Mouse (Mus musculus) MEL (cell line): ENCODE measurements at regions not wholly inside any gene's neighbourhood (a gene's known extent, or its start where the extent isn't known, plus 50 kb on each side); places are given as distances from the start of the nearest gene placed in this dataset.

Experiments
- DNase-seq: peaks from one replicate; pipeline ENCODE4 v3.0.0; 2011; ENCODE audit warnings: low read depth, low spot score
- H3K27ac ChIP-seq: 2 replicates; pipeline ENCODE4 v1.5.1; 2012; ENCODE audit warnings: low read depth, mild to moderate bottlenecking, control low read depth, low read length, moderate library complexity; ENCODE audit not compliant: control insufficient read depth
- H3K27me3 ChIP-seq, 2 experiments: fragments of 150-350 bp in 1 of 2; sonication (generic) in 1 of 2; 2 replicates each; pipeline ENCODE4 v1.6.1; 2012; ENCODE audit warnings: low read length in 2 of 2, mild to moderate bottlenecking in 2 of 2, improper control_type of control experiment in 1 of 2, moderate library complexity in 1 of 2; ENCODE audit not compliant: insufficient read depth in 2 of 2, control insufficient read depth in 1 of 2
- H3K36me3 ChIP-seq, 2 experiments: 2 replicates each; pipeline ENCODE4 v1.6.1; 2012 to 2014; ENCODE audit warnings: low read length in 2 of 2, improper control_type of control experiment in 1 of 2, inconsistent platforms in 1 of 2, mild to moderate bottlenecking in 1 of 2; ENCODE audit not compliant: insufficient read depth in 2 of 2, control insufficient read depth in 1 of 2
- H3K4me1 ChIP-seq, 2 experiments: fragments of 150-350 bp in 1 of 2; sonication (generic) in 1 of 2; 2 replicates each; pipeline ENCODE4 v1.6.1; 2012; ENCODE audit warnings: low read length in 2 of 2, improper control_type of control experiment in 1 of 2, mild to moderate bottlenecking in 1 of 2; ENCODE audit not compliant: insufficient read depth in 2 of 2, control insufficient read depth in 1 of 2
- H3K4me3 ChIP-seq, 2 experiments: fragments of 150-350 bp in 1 of 2; sonication (generic) in 1 of 2; 2 replicates each; pipeline ENCODE4 v1.5.1; 2012; ENCODE audit warnings: low read depth in 2 of 2, low read length in 2 of 2, mild to moderate bottlenecking in 2 of 2, moderate library complexity in 2 of 2, control low read depth in 1 of 2, improper control_type of control experiment in 1 of 2; ENCODE audit not compliant: control insufficient read depth in 1 of 2, insufficient read depth in 1 of 2
- H3K79me2 ChIP-seq: 2 replicates; pipeline ENCODE4 v1.6.1; 2012; ENCODE audit warnings: mild to moderate bottlenecking, low read length, moderate library complexity; ENCODE audit not compliant: control insufficient read depth, poor library complexity, insufficient read depth
- H3K9ac ChIP-seq: 2 replicates; pipeline ENCODE4 v1.6.1; 2012; ENCODE audit warnings: low read depth, mild to moderate bottlenecking, control low read depth, low read length, moderate library complexity; ENCODE audit not compliant: control insufficient read depth, poor library complexity, severe bottlenecking
- H3K9me3 ChIP-seq: fragments of 150-350 bp; sonication (generic); replicated peaks from 2 replicates; pipeline ENCODE4 v1.6.1; 2012; ENCODE audit warnings: mild to moderate bottlenecking, low read length, improper control_type of control experiment, moderate library complexity; ENCODE audit not compliant: insufficient read depth
- CHD1 ChIP-seq: IDR thresholded peaks from 2 replicates; pipeline ENCODE4 v1.6.1; 2012; ENCODE audit warnings: low read depth, mild to moderate bottlenecking, inconsistent platforms, low read length, improper control_type of control experiment
- CHD2 ChIP-seq: IDR thresholded peaks from 2 replicates; pipeline ENCODE4 v1.6.1; 2011; ENCODE audit warnings: low read length, improper control_type of control experiment
- ELF1 ChIP-seq: IDR thresholded peaks from 2 replicates; pipeline ENCODE4 v1.6.1; 2014; ENCODE audit warnings: low read depth, mild to moderate bottlenecking, inconsistent platforms, low read length, improper control_type of control experiment, moderate library complexity
- EP300 ChIP-seq, 2 experiments: IDR thresholded peaks; 2 replicates each; pipeline ENCODE4 v1.6.1; 2011; ENCODE audit warnings: improper control_type of control experiment in 2 of 2, low read length in 2 of 2, low read depth in 1 of 2, mild to moderate bottlenecking in 1 of 2
- JUND ChIP-seq: IDR thresholded peaks from 2 replicates; pipeline ENCODE4 v1.6.1; 2011; ENCODE audit warnings: low read depth, mild to moderate bottlenecking, improper control_type of control experiment, low read length
- KAT2A ChIP-seq: conservative IDR thresholded peaks from 2 replicates; pipeline ENCODE4 v1.6.1; 2012; ENCODE audit warnings: low read depth, low read length, improper control_type of control experiment, inconsistent platforms
- MAX ChIP-seq: IDR thresholded peaks from 2 replicates; pipeline ENCODE4 v1.6.1; 2011; ENCODE audit warnings: low read length, improper control_type of control experiment
- MAZ ChIP-seq: IDR thresholded peaks from 2 replicates; pipeline ENCODE4 v1.6.1; 2012; ENCODE audit warnings: low read depth, mild to moderate bottlenecking, inconsistent platforms, low read length, improper control_type of control experiment
- MEF2A ChIP-seq: IDR thresholded peaks from 2 replicates; pipeline ENCODE4 v1.6.1; 2014; ENCODE audit warnings: low read depth, mild to moderate bottlenecking, inconsistent platforms, low read length, improper control_type of control experiment; ENCODE audit not compliant: poor library complexity, insufficient replicate concordance, severe bottlenecking; ENCODE audit errors: extremely low read depth
- MXI1 ChIP-seq: IDR thresholded peaks from 2 replicates; pipeline ENCODE4 v1.6.1; 2011; ENCODE audit warnings: mild to moderate bottlenecking, low read depth, low read length, improper control_type of control experiment
- MYC ChIP-seq: IDR thresholded peaks from 2 replicates; pipeline ENCODE4 v1.6.1; 2011; ENCODE audit warnings: low read depth, mild to moderate bottlenecking, low read length, improper control_type of control experiment, moderate library complexity
- NRF1 ChIP-seq: IDR thresholded peaks from 2 replicates; pipeline ENCODE4 v1.6.1; 2014; ENCODE audit warnings: low read depth, mild to moderate bottlenecking, inconsistent platforms, low read length, improper control_type of control experiment, moderate library complexity; ENCODE audit not compliant: poor library complexity, insufficient read depth, severe bottlenecking
- POLR2AphosphoS5 ChIP-seq: IDR thresholded peaks from 2 replicates; pipeline ENCODE4 v1.6.1; 2012; ENCODE audit warnings: low read depth, borderline replicate concordance, mild to moderate bottlenecking, inconsistent platforms, low read length, moderate library complexity, mixed read lengths
- SMC3 ChIP-seq: IDR thresholded peaks from 2 replicates; pipeline ENCODE4 v1.6.1; 2011; ENCODE audit warnings: low read depth, low read length, improper control_type of control experiment
- UBTF ChIP-seq: IDR thresholded peaks from 2 replicates; pipeline ENCODE4 v1.6.1; 2012; ENCODE audit warnings: low read depth, mild to moderate bottlenecking, inconsistent platforms, low read length, improper control_type of control experiment, moderate library complexity, borderline replicate concordance; ENCODE audit not compliant: insufficient read depth
- USF1 ChIP-seq: IDR thresholded peaks from 2 replicates; pipeline ENCODE4 v1.6.1; 2014; ENCODE audit warnings: low read depth, mild to moderate bottlenecking, inconsistent platforms, low read length, improper control_type of control experiment, moderate library complexity

GRCm38 (mm10) chr7:64032921-64033354, 94.2 kb upstream of the Klf13 start:
- DNase-seq: no peak
- Histone ChIP-seq H3K9ac (no peak overlapping the region), H3K4me3 (no peak overlapping the region), H3K36me3 (peaks cover 0 to 16% of the 10 kb centered on the region in 2 experiments; a peak in 2 of 4 replicates), H3K27ac (no peak overlapping the region), H3K27me3 (no peaks in the 10 kb centered on the region), H3K4me1 (peaks cover 12 to 26% of the 10 kb centered on the region in 2 experiments), H3K9me3 (no peaks in the 10 kb centered on the region), H3K79me2 (no peaks in the 10 kb centered on the region)
- no peak for TF ChIP-seq NRF1
- no peak for TF ChIP-seq CHD1
- TF ChIP-seq MYC: no peak
- no peak for TF ChIP-seq ELF1
- no peak for TF ChIP-seq UBTF
- no peak for TF ChIP-seq MXI1
- no peak for TF ChIP-seq SMC3
- TF ChIP-seq POLR2AphosphoS5: no peak
- no peak for TF ChIP-seq CHD2
- no peak for TF ChIP-seq MAZ
- no peak for TF ChIP-seq JUND
- TF ChIP-seq MEF2A: no peak
- TF ChIP-seq USF1: no peak

- Histone ChIP-seq H3K9me3 (no peaks in the 10 kb centered on the region), H3K9ac (no peak overlapping the region), H3K36me3 (peaks cover 0 to 15% of the 10 kb centered on the region in 2 experiments; a peak in 2 of 4 replicates), H3K79me2 (no peaks in the 10 kb centered on the region), H3K4me1 (peaks cover 11 to 19% of the 10 kb centered on the region in 2 experiments), H3K27me3 (no peaks in the 10 kb centered on the region), H3K27ac (no peak overlapping the region), H3K4me3 (no peak overlapping the region)
- TF ChIP-seq KAT2A: no peak
- no peak for TF ChIP-seq MYC
- no peak for TF ChIP-seq MAX
- TF ChIP-seq MAZ: no peak
- no peak for TF ChIP-seq EP300 (IDR thresholded peaks at IDR 0.05; ENCODE audit: low read depth in 1 of 2, low read length in 2 of 2)
- no peak for TF ChIP-seq JUND
- no peak for TF ChIP-seq UBTF
- no peak for DNase-seq
These were observed 91.9 kb upstream of the Klf13 start for GRCm38 (mm10) chr7:64030650-64031049.
